Mouse (Mus musculus) neural tube, embryonic 14.5 days (tissue): ENCODE data around the gene Med4. TPM values are rescaled to one million over a fixed set of nuclear protein-coding genes. Genes with fewer than 3 reads are reported as not detected.
A peak's percentile ranks its signal among the peaks of the same experiment; 100 is the strongest.
"Not testable (repeated sequence)": the region's sequence is repeated elsewhere in the genome, so short reads cannot be mapped to it uniquely, and the experiment has no call there.

Experiments
- ATAC-seq: fragments of 200-750 bp; cut with Nextera tagmentation; 2 replicates; pipeline ENCODE4 v1.8.0; 2017; ENCODE audit warnings: low read depth, mild to moderate bottlenecking, moderate TSS enrichment, moderate library complexity
- H3K27ac ChIP-seq: fragments of 300-500 bp; sonication (generic); 2 replicates; pipeline ENCODE4 v1.5.1; 2014; ENCODE audit warnings: low read depth, mild to moderate bottlenecking, control low read depth, low read length, moderate library complexity, mixed read lengths
- H3K27me3 ChIP-seq: fragments of 300-500 bp; sonication (generic); 2 replicates; pipeline ENCODE4 v1.6.1; 2014; ENCODE audit warnings: low read length; ENCODE audit not compliant: control insufficient read depth, insufficient read depth
- H3K36me3 ChIP-seq: fragments of 300-500 bp; sonication (generic); 2 replicates; pipeline ENCODE4 v1.6.1; 2014; ENCODE audit warnings: low read length, mixed read lengths; ENCODE audit not compliant: control insufficient read depth, insufficient read depth
- H3K4me1 ChIP-seq: fragments of 300-500 bp; sonication (generic); 2 replicates; pipeline ENCODE4 v1.6.1; 2014; ENCODE audit warnings: low read length; ENCODE audit not compliant: control insufficient read depth, insufficient read depth
- H3K4me2 ChIP-seq: fragments of 300-500 bp; sonication (generic); 2 replicates; pipeline ENCODE4 v1.6.1; 2014; ENCODE audit warnings: mild to moderate bottlenecking, low read depth, low read length, control low read depth
- H3K4me3 ChIP-seq: fragments of 300-500 bp; sonication (generic); 2 replicates; pipeline ENCODE4 v1.5.1; 2014; ENCODE audit warnings: low read depth, low read length, control low read depth, mixed read lengths
- H3K9ac ChIP-seq: fragments of 300-500 bp; sonication (generic); replicated peaks from 2 replicates; pipeline ENCODE4 v1.6.1; 2014; ENCODE audit warnings: low read depth, mild to moderate bottlenecking, control low read depth, low read length, mixed read lengths
- H3K9me3 ChIP-seq: fragments of 300-500 bp; sonication (generic); 2 replicates; pipeline ENCODE4 v1.6.1; 2016; ENCODE audit warnings: low read length; ENCODE audit not compliant: control insufficient read depth
- WGBS: fragments of 180-500 bp; shearing (Covaris S2); extraction: QIAGEN DNeasy Blood & Tissue Kit; methylation state at CpG from one replicate; pipeline ENCODE4 v1.1.7; 2014; 5-methylcytosine and 5-hydroxymethylcytosine counted together
- polyA plus RNA-seq: library from polyadenylated mRNA; unstranded; fragments of >200 nt; fragmentation: Nextera tagmentation; extraction: Ambion mirVana; gene quantifications from 2 replicates; pipeline ENCODE4 v1.2.1, GENCODE M21; 2014

Gene Med4
- polyA plus RNA-seq, 1 experiment from 2014 or later, result 79.1 TPM

- no peaks in the 10 kb centered on the region for H3K9me3 ChIP-seq
- H3K9ac ChIP-seq, result no peak overlapping the region
- H3K27me3 ChIP-seq, result no peaks in the 10 kb centered on the region
- H3K36me3 ChIP-seq, result no peaks in the 10 kb centered on the region
- H3K27ac ChIP-seq, result no peak overlapping the region
- no peak overlapping the region for H3K4me3 ChIP-seq
- H3K4me1 ChIP-seq, result peaks cover 7% of the 10 kb centered on the region
- H3K4me2 ChIP-seq, result no peak overlapping the region
- 97% methylated on average over 6 of the region's 6 CpGs for WGBS
- ATAC-seq, result no peak
Measured at GRCm38 (mm10) chr14:73508630-73509395, 1.0 kb upstream of the Med4 start.

GRCm38 (mm10) chr14:73524136-73524535 lies 14.3 kb downstream of the Med4 start:
- Histone ChIP-seq H3K36me3 (no peaks in the 10 kb centered on the region), H3K4me2 (no peak overlapping the region), H3K27ac (no peak overlapping the region), H3K27me3 (no peaks in the 10 kb centered on the region), H3K9me3 (no peaks in the 10 kb centered on the region), H3K4me3 (no peak overlapping the region), H3K4me1 (no peaks in the 10 kb centered on the region), H3K9ac (no peak overlapping the region)
- no peak for ATAC-seq
- WGBS, result 84% methylated on average over 3 of the region's 3 CpGs

- H3K4me1 ChIP-seq, result no peaks in the 10 kb centered on the region
- no peaks in the 10 kb centered on the region for H3K9me3 ChIP-seq
- no peaks in the 10 kb centered on the region for H3K27me3 ChIP-seq
- peak within 1 kb of the TSS; percentile 47 for H3K4me3 ChIP-seq
- ATAC-seq, result peak; percentile 100
- peak within 1 kb of the TSS; percentile 95 for H3K27ac ChIP-seq
- no peaks in the 10 kb centered on the region for H3K36me3 ChIP-seq
- peak within 1 kb of the TSS; percentile 30; the same call in 1 of the 2 replicates for H3K4me2 ChIP-seq
- H3K9ac ChIP-seq, result peak within 1 kb of the TSS; percentile 44; the same call in 1 of the 2 replicates
- WGBS, result 0% methylated on average over 37 of the region's 41 CpGs
Measured at GRCm38 (mm10) chr14:73524766-73525448, 15.1 kb downstream of the Med4 start, which contains the start of gene Sucla2. Sucla2 (plus strand) TSS chr14:73525319.

GRCm38 (mm10) chr14:73528661-73529060 lies 18.8 kb downstream of the Med4 start:
- H3K4me2 ChIP-seq, H3K9me3 ChIP-seq, H3K27ac ChIP-seq, H3K36me3 ChIP-seq, ATAC-seq, H3K9ac ChIP-seq, H3K4me3 ChIP-seq, H3K27me3 ChIP-seq, H3K4me1 ChIP-seq: not testable (repeated sequence)
- 91% methylated on average over 3 of the region's 3 CpGs for WGBS

- H3K9me3 ChIP-seq, result no peaks in the 10 kb centered on the region
- H3K9ac ChIP-seq, result no peak overlapping the region
- H3K4me1 ChIP-seq, result no peaks in the 10 kb centered on the region
- no peak overlapping the region for H3K4me3 ChIP-seq
- H3K27ac ChIP-seq, result no peak overlapping the region
- no peaks in the 10 kb centered on the region for H3K27me3 ChIP-seq
- no peak overlapping the region for H3K4me2 ChIP-seq
- ATAC-seq, result no peak
- no peaks in the 10 kb centered on the region for H3K36me3 ChIP-seq
- WGBS, result 75% methylated on average over 6 of the region's 6 CpGs
Measured at GRCm38 (mm10) chr14:73533755-73534465, 24.1 kb downstream of the Med4 start.

GRCm38 (mm10) chr14:73535641-73536040 lies 25.8 kb downstream of the Med4 start:
- Histone ChIP-seq H3K4me3 (no peak overlapping the region), H3K27me3 (no peaks in the 10 kb centered on the region), H3K9me3 (no peaks in the 10 kb centered on the region), H3K27ac (no peak overlapping the region), H3K4me1 (no peaks in the 10 kb centered on the region), H3K9ac (no peak overlapping the region), H3K4me2 (no peak overlapping the region), H3K36me3 (no peaks in the 10 kb centered on the region)
- WGBS, result 85% methylated on average over 2 of the region's 2 CpGs
- ATAC-seq, result no peak

GRCm38 (mm10) chr14:73543781-73544180 lies 34.0 kb downstream of the Med4 start:
- WGBS, result 65% methylated on average over 6 of the region's 6 CpGs
- Histone ChIP-seq H3K27ac (no peak overlapping the region), H3K4me2 (no peak overlapping the region), H3K9ac (no peak overlapping the region), H3K4me3 (no peak overlapping the region), H3K27me3 (no peaks in the 10 kb centered on the region), H3K4me1 (no peaks in the 10 kb centered on the region), H3K36me3 (no peaks in the 10 kb centered on the region), H3K9me3 (no peaks in the 10 kb centered on the region)
- no peak for ATAC-seq

- WGBS, result 79% methylated on average over 4 of the region's 4 CpGs
Measured at GRCm38 (mm10) chr14:73547034-73547433, 37.2 kb downstream of the Med4 start.

GRCm38 (mm10) chr14:73548051-73548450 lies 38.2 kb downstream of the Med4 start, which contains the start of gene Nudt15:
Nudt15 (minus strand) TSS chr14:73548242.
- Histone ChIP-seq H3K4me1 (no peaks in the 10 kb centered on the region), H3K4me2 (no peak within 1 kb of the TSS), H3K27ac (no peak within 1 kb of the TSS), H3K27me3 (no peaks in the 10 kb centered on the region), H3K9ac (no peak within 1 kb of the TSS), H3K4me3 (no peak within 1 kb of the TSS), H3K9me3 (no peaks in the 10 kb centered on the region), H3K36me3 (no peaks in the 10 kb centered on the region)
- WGBS, result 95% methylated on average over 3 of the region's 3 CpGs
- no peak for ATAC-seq

More at GRCm38 (mm10) chr14:73547034-73547433, 37.2 kb downstream of the Med4 start:
- no peaks in the 10 kb centered on the region for H3K9me3 ChIP-seq
- H3K4me3 ChIP-seq, result no peak overlapping the region
- H3K36me3 ChIP-seq, result no peaks in the 10 kb centered on the region
- no peak overlapping the region for H3K4me2 ChIP-seq
- H3K27ac ChIP-seq, result no peak overlapping the region
- ATAC-seq, result no peak
- H3K4me1 ChIP-seq, result no peaks in the 10 kb centered on the region
- H3K9ac ChIP-seq, result no peak overlapping the region
- no peaks in the 10 kb centered on the region for H3K27me3 ChIP-seq
